Mouse (Mus musculus): ENCODE data around the gene Sh2b2. TPM values are rescaled to one million over a fixed set of nuclear protein-coding genes. Genes with fewer than 3 reads are reported as not detected.

The Sh2b2 gene
- polyA plus RNA-seq, 1 experiment from 2014 or later = 30.3 TPM

DNA sequence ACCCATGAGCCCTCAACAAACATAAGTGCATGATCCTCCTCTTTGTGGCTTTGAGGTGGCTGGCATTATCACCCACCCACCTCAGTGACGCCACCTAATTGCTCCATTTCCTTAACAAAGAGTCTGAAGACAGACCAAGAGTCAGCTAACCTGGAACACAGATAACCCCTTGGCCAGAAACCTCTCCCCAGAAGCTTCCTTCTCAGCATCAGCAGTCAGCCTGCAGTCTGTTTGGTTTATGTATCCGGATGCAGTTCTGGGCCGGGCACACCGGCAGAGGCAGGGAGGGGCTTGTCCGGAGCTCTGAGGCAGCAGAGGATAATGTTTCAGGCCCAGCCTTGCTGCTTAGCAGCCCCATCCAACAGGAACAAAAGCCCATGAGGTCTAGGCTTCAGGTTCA is 66.8 kb downstream of the Sh2b2 start:
- Histone ChIP-seq H3K27ac (ENCODE audit: low read length) (no peak overlapping the region), H3K9ac (replicated peaks; ENCODE audit: low read depth, low read length) (no peak overlapping the region), H3K4me3 (replicated peaks; ENCODE audit: low read length) (no peak overlapping the region), H3K9me3 (ENCODE audit: control insufficient read depth, low read length) (no peaks in the 10 kb centered on the region), H3K4me1 (replicated peaks; ENCODE audit: control insufficient read depth, insufficient read depth, low read length) (peaks cover 2% of the 10 kb centered on the region; the same call in 1 of the 2 replicates), H3K36me3 (ENCODE audit: control insufficient read depth, insufficient read depth) (peaks cover 9% of the 10 kb centered on the region), H3K4me2 (ENCODE audit: low read length) (no peak overlapping the region), H3K27me3 (replicated peaks; ENCODE audit: control insufficient read depth, insufficient read depth, low read length) (no peaks in the 10 kb centered on the region)
- 78% methylated on average over 5 of the region's 5 CpGs for WGBS
- no peak for ATAC-seq

DNA sequence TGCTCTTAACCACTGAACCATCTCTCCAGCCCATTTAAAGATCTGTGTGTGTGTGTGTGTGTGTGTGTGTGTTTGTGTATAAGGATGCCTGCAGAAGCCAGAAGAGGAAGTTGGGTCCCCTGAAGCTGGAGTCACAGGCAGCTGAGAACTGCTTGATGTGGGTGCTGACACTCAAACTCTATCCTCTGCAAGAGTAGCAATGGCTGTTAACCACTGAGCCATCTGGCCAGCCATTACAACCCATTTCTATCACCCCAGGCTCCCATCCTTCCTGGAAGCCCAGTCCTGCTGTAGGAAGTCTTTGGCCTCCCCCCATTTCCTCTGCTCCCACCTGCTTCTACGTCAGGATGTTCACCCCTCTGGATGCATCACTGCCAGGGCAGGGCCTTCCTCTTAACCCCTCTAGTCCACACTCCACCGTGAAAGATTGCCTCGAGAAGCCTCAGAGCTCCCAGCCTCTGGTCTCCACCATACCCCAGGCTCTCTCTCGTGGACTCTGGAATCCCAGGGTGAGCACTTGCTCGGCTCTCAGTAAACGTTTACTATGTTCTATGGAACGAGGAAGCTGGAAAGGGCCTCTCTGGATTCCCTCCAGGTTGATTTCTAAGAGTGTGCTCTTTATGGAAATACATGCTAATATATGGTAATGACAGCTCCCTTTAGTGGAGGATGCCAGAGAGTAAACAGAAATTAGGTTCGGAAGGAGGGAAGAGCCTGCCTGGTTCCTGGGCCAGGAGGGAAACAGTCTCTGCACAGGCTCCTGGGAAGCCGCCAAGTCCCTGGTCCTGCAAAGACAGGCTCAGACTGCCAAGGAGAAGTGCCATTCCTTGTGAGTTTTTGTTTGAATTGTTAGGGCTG is 72.5 kb downstream of the Sh2b2 start:
- Histone ChIP-seq H3K9me3 (ENCODE audit: control insufficient read depth, low read length) (no peaks in the 10 kb centered on the region), H3K27ac (ENCODE audit: low read length) (peak overlapping the region; percentile 85), H3K36me3 (ENCODE audit: control insufficient read depth, insufficient read depth) (no peaks in the 10 kb centered on the region), H3K4me1 (replicated peaks; ENCODE audit: control insufficient read depth, insufficient read depth, low read length) (peaks cover 34% of the 10 kb centered on the region), H3K4me3 (replicated peaks; ENCODE audit: low read length) (no peak overlapping the region), H3K9ac (replicated peaks; ENCODE audit: low read depth, low read length) (0 out of 2 replicates have a peak overlapping the region, but pooled peaks have one; percentile 7), H3K4me2 (ENCODE audit: low read length) (peak overlapping the region; percentile 8; the same call in 1 of the 2 replicates), H3K27me3 (replicated peaks; ENCODE audit: control insufficient read depth, insufficient read depth, low read length) (no peaks in the 10 kb centered on the region)
- peak; percentile 75 for ATAC-seq
- WGBS = 24% methylated on average over 9 of the region's 9 CpGs

DNA sequence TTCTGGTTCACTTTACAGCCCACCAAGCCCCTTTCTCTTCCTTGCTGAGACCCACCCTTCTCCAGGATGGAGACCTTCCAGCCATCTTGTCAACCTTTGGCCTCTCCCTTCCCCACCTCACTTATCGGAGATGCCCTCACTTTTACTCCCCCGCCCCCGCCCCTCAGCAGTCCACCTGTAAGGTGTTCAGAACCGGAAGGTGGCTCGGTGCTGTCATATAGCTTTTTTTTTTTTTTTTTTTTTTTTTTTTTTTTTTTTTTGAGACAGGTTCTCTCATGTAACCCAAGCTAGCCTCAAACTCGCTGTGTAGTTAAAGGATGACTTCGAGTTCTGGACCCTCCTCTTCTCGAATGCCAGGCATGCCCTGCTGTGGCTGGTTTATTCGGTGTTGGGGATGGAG is 73.4 kb downstream of the Sh2b2 start:
- no peak overlapping the region for H3K4me2 ChIP-seq (ENCODE audit: low read length)
- WGBS = 82% methylated on average over 9 of the region's 9 CpGs

DNA sequence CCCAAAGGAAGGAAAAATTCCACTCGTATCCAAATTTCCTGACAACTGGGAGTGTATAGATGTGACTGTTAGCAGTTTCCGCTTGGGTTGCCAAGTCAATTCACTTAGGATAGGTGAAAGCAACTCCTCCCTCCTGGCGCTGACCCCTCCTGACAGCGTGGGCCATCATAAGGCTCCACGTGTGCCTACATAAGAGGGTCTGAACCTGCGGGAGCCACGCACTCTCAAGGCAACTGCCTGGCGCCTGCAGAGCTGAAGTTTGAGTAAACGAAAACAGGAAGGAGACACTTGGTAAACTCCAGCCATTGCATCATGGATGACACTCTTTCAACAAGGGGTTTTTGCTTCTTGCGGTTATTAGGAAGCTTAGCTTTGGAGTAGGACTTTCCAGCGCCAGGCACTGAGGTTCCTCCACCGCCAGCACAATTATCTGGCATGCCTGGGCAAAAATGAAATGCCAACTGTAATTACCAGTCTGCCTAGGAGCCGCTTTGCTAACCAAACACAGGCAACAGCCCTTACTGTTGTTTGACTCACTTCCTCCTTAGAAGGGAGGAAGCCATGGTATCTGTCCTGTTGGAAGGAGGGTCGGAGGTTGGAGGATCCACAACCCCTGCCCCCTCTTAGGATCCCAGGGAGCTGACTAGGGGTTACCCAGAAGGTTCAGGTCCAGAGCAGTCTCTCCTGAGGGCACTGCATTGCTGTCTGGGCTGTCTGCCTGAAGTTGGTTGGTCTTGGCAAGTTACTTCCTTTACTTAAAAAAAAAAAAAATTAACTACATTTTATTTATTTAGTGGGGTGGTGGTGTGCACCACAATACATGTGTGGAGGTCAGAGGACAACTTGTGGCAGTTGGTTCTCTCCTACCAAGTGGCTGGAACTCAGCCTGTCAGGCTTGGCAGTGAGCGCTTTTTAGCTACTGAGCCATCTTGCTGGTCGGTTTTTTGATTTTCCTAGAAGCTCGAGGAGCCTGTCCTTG is 74.7 kb downstream of the Sh2b2 start:
- WGBS = 32% methylated on average over 17 of the region's 17 CpGs
- no peaks in the 10 kb centered on the region for H3K27me3 ChIP-seq (replicated peaks; ENCODE audit: control insufficient read depth, insufficient read depth, low read length)
- H3K9me3 ChIP-seq (ENCODE audit: control insufficient read depth, low read length) = no peaks in the 10 kb centered on the region
- no peaks in the 10 kb centered on the region for H3K36me3 ChIP-seq (ENCODE audit: control insufficient read depth, insufficient read depth)
- H3K4me2 ChIP-seq (ENCODE audit: low read length) = peak overlapping the region; percentile 94
- peak overlapping the region; percentile 77 for H3K9ac ChIP-seq (replicated peaks; ENCODE audit: low read depth, low read length)
- H3K4me1 ChIP-seq (replicated peaks; ENCODE audit: control insufficient read depth, insufficient read depth, low read length) = peaks cover 34% of the 10 kb centered on the region
- H3K27ac ChIP-seq (ENCODE audit: low read length) = peak overlapping the region; percentile 77
- no peak for ATAC-seq
- H3K4me3 ChIP-seq (replicated peaks; ENCODE audit: low read length) = peak overlapping the region; percentile 74

More for the DNA sequence above, 73.4 kb downstream of the Sh2b2 start:
- Histone ChIP-seq H3K27ac (ENCODE audit: low read length) (no peak overlapping the region), H3K27me3 (replicated peaks; ENCODE audit: control insufficient read depth, insufficient read depth, low read length) (no peaks in the 10 kb centered on the region), H3K4me1 (replicated peaks; ENCODE audit: control insufficient read depth, insufficient read depth, low read length) (peaks cover 34% of the 10 kb centered on the region), H3K9ac (replicated peaks; ENCODE audit: low read depth, low read length) (no peak overlapping the region), H3K36me3 (ENCODE audit: control insufficient read depth, insufficient read depth) (no peaks in the 10 kb centered on the region), H3K9me3 (ENCODE audit: control insufficient read depth, low read length) (no peaks in the 10 kb centered on the region), H3K4me3 (replicated peaks; ENCODE audit: low read length) (no peak overlapping the region)
- no peak for ATAC-seq

DNA sequence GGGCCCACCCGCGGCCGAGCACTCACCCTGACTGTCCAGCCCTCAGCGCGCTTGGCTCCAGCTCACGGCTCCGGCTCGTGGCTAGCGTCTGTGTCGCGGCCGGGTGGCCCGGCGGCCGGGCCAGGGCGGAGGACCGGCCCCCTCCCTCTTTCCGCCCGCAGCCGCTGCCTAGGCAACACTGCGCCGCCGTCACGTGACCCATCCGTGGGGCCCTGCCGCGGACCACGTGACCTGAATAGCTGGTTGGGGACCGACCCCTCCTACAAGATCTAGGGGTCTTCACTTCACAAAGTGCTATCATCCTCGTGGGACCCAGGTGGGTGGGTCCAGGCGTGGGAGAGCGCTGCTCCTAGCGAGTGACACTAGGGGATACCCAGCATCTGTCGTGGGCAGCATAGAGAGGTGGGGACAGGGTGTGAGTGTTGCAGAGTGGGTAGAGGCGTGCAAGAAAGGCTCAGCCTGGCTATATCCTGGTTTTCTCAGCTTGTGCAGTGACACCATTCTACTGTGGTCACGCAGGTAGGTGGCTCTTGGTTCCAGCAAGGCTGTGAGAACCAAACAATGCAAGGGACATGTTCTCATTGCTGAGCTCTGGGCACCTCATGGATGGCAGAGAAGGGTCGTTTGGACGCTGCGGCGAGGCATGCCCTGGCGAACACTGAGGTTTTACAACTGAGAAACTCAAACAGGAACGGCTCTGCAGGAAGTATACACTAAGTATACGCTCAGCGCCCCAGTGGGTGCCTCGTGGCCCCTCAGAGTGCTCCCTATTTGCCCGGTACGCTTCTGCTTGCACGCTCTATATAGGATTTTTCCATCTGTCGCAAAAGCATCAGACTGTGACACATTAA is 75.6 kb downstream of the Sh2b2 start, which contains the start of gene Orai2:
Gene Orai2 (minus strand): TSS at position 202 of the 851 bp plus-strand sequence.
- WGBS = 4% methylated on average over 47 of the region's 49 CpGs
- peak within 1 kb of the TSS; percentile 74 for H3K4me3 ChIP-seq (replicated peaks; ENCODE audit: low read length)
- no peaks in the 10 kb centered on the region for H3K27me3 ChIP-seq (replicated peaks; ENCODE audit: control insufficient read depth, insufficient read depth, low read length)
- H3K9me3 ChIP-seq (ENCODE audit: control insufficient read depth, low read length) = no peaks in the 10 kb centered on the region
- peak within 1 kb of the TSS; percentile 94 for H3K4me2 ChIP-seq (ENCODE audit: low read length)
- H3K9ac ChIP-seq (replicated peaks; ENCODE audit: low read depth, low read length) = peak within 1 kb of the TSS; percentile 77
- H3K27ac ChIP-seq (ENCODE audit: low read length) = peak within 1 kb of the TSS; percentile 77
- H3K36me3 ChIP-seq (ENCODE audit: control insufficient read depth, insufficient read depth) = no peaks in the 10 kb centered on the region
- peaks cover 34% of the 10 kb centered on the region for H3K4me1 ChIP-seq (replicated peaks; ENCODE audit: control insufficient read depth, insufficient read depth, low read length)
- peak; percentile 83 for ATAC-seq

DNA sequence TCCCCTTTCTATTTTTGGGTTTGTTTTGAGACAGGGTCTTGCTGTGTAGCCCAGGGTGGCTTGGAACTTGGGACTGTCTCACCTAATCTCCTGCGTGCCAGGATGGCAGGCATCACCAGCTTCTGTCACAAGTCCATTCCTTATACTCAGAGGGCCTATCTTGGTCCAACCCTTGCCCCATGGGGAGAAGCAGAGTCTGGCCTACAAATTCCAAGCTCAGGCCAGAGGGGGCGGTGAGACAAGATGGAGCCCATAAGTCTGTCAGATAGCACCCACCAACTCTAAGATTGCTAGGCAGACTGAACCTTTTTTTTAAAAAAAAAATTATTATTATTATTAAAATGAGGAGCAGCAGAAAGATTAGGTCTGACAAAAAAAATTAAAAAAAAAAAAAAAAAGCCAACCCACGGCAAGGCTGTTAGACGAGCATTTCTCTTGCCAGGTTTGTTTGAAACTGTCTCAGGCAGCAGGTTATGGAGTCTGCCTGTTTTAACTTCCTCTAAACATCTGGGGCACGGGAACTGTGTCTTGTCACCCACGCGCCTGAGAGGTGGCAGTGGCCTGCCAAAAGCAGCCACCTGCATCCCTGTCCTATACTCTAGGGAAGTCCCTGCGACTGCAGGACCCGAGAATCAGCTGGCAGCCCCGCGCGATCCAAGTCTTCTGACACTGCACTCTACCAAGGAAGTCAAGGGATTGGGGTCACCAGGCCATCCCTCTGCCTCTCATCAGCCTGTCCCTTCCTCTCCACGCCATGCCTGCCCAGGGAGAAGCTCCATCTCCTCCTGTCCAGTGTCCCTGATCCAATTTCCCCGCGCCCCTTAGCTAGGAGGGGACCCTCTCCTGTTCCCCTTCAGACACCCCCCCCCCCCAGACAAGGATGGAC is 76.5 kb downstream of the Sh2b2 start:
- Histone ChIP-seq H3K36me3 (ENCODE audit: control insufficient read depth, insufficient read depth) (no peaks in the 10 kb centered on the region), H3K4me3 (replicated peaks; ENCODE audit: low read length) (peak overlapping the region; percentile 74)

More for the DNA sequence above, 76.5 kb downstream of the Sh2b2 start:
- no peaks in the 10 kb centered on the region for H3K9me3 ChIP-seq (ENCODE audit: control insufficient read depth, low read length)
- H3K27ac ChIP-seq (ENCODE audit: low read length) = peak overlapping the region; percentile 77
- peak overlapping the region; percentile 77 for H3K9ac ChIP-seq (replicated peaks; ENCODE audit: low read depth, low read length)
- peak overlapping the region; percentile 94 for H3K4me2 ChIP-seq (ENCODE audit: low read length)
- WGBS = 13% methylated on average over 15 of the region's 15 CpGs
- no peaks in the 10 kb centered on the region for H3K27me3 ChIP-seq (replicated peaks; ENCODE audit: control insufficient read depth, insufficient read depth, low read length)
- peak; percentile 16 for ATAC-seq
- H3K4me1 ChIP-seq (replicated peaks; ENCODE audit: control insufficient read depth, insufficient read depth, low read length) = peaks cover 34% of the 10 kb centered on the region

All from forebrain, embryonic 16.5 days (tissue).